Mouse (Mus musculus): ENCODE data around the gene Gm8180. TPM values are rescaled to one million over a fixed set of nuclear protein-coding genes. Genes with fewer than 3 reads are reported as not detected.
"Not testable (repeated sequence)": the region's sequence is repeated elsewhere in the genome, so short reads cannot be mapped to it uniquely, and the experiment has no call there.

Gm8180 gene
- total RNA-seq (2021): not detected
- long read RNA-seq, experiment 1: 0 reads
- long read RNA-seq, experiment 2: 0 reads

DNA sequence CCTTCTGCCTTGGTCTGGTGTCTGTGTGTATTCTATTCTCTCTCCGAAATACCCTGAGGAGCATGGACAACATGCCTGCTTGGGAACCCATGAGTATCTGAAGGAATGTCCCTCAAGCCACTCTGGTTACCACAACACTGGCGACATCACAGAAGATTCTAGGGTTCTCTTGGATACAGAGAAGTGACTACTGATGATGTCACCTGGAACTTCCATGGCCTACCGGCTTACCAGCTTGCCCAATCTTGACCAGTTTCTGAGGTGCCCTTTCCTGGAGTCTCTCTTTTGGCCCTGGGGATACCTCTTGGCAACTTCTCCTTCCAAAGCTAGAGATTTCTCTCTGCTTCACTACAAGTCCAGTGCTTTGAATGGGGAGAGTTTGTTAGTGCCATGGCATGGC lies at the start of gene Gm8180:
Gene Gm8180, minus strand, starts transcription at position 101 of the 400 bp plus-strand sequence.
- not testable (repeated sequence) for DNase-seq

DNA sequence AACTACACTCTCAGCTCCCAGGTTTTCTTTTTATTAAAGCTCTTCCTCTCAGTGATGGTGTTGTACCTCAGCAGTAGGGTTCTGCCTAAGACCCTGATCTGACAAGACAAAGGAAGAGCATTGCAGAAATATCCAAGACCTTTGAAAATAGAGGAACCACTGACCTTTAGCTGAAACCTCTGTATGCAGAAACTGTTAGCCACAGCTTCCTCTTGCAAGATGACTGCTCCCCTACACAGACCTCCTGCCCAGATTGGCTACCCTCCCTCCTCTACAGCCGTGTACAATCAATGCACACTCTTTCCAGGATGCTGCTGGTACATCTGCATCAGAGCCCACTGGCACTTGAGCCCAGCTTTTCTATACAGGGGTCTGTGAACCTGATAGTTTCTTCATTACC lies 45.8 kb upstream of the Gm8180 start:
- DNase-seq: not testable (repeated sequence)

DNA sequence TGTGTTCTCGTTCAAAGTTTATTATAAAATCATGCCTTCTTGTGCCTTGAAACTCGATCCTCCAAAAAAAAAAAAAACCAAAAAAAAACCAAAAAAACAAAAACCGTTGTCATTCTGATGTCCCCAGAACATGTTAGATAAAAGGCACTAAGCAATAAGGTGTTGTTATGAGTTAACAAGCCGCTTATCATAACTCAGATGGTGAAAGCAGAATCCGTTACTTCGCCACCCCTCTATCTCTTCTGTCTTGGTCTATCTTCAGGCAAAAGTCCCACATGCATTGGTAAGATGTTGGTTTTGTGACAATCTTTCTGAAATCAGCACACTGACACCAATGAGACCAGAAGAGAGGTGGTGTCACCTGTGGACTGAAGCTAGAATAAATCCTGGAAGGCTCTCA lies 39.6 kb upstream of the Gm8180 start:
- DNase-seq: not testable (repeated sequence)

DNA sequence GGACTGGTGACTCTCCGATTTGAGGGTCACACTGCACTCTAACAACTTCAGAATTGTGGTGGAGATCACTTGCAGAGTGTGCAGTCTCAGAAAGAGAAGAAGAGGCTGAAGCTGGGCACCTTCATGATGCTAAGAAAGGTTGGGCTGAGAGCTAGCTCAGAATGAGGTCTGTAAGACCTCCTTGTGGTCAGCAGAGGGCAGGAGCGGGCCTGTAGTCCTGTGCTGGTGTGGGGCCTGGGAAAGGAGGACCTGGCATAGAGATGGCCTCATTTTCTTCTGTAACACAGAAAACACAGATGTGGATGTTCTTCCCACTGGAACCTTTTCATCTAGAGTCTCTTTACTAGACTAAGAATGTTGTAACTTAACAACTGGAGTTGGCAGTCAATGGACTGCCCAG lies 37.3 kb upstream of the Gm8180 start:
- DNase-seq: not testable (repeated sequence)

DNA sequence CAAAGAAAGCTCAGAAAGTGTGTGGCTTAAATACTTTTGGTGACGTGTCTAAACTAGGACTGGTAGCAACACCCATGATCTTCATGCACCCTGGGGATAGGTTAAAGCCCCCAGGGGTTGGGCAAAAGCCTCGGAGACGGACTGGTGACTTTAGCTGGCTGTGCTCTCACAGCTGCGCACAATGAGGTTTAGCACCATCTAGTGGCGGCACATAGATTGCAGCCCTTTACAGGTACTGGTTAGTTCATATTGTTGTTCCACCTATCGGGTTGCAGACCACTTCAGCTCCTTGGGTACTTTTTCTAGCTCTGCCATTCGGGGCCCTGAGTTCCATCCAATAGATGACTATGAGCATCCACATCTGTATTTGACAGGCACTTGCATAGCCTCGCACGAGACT lies 27.9 kb upstream of the Gm8180 start:
- DNase-seq: peak; percentile 54

DNA sequence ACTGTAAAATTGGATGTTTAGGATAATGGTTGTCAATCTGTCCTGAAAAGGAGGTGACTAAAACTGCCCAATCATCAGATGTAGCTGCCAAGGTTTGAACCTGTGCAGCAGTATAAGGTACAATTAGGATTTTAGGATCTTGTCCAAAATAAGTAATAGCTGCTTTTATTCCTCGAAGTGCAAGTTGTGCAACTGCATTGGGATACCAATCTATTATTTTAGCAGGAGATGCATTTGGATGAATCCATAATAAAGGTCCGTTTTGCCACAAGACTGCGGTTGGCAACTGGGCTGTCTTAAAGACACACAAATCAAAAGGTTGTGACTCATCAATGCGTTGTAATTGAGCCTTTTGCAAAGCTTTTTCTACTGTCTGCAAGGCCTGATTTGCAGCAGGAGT lies 23.6 kb upstream of the Gm8180 start:
- DNase-seq: not testable (repeated sequence)

DNA sequence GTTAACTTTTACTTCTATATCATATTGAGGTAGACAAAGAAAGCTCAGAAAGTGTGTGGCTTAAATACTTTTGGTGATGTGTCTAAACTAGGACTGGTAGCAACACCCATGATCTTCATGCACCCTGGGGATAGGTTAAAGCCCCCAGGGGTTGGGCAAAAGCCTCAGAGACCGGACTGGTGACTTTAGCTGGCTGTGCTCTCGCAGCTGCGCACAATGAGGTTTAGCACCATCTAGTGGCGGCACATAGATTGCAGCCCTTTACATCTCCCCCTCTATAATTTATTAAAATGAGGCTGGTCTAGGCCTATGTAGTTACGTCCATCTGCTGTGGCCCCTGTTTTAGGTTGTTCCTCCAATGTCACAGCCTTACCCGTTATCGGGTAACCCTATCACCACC lies 19.9 kb upstream of the Gm8180 start:
- DNase-seq: not testable (repeated sequence)

DNA sequence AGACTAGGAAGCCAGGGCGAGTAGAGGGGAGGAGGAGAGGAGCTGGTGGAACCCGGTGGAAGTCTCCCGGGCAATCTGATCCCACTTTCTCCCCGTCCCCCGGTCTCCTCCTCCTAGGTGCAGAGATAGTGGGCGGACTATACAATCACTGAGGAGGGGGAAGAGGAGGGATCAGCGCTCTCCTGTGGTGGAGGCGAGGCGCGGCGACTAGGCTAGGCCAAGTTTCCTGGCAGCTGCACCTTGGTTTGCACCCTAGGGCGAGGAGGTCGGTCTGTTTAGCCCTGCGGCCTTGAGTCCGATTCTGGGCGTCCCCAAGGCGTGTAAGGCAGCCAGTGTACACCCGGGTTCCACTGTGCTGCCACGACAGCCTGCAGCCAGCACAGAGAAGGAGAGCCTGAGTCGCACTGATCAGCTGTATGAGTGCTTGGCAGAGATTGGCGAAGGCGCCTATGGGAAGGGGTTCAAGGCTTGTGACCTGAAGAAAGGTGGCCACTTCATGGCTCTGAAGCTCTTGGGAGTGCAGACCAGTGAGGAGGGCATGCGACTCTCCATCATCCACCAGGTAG lies 12.4 kb upstream of the Gm8180 start:
- DNase-seq: peak; percentile 42

DNA sequence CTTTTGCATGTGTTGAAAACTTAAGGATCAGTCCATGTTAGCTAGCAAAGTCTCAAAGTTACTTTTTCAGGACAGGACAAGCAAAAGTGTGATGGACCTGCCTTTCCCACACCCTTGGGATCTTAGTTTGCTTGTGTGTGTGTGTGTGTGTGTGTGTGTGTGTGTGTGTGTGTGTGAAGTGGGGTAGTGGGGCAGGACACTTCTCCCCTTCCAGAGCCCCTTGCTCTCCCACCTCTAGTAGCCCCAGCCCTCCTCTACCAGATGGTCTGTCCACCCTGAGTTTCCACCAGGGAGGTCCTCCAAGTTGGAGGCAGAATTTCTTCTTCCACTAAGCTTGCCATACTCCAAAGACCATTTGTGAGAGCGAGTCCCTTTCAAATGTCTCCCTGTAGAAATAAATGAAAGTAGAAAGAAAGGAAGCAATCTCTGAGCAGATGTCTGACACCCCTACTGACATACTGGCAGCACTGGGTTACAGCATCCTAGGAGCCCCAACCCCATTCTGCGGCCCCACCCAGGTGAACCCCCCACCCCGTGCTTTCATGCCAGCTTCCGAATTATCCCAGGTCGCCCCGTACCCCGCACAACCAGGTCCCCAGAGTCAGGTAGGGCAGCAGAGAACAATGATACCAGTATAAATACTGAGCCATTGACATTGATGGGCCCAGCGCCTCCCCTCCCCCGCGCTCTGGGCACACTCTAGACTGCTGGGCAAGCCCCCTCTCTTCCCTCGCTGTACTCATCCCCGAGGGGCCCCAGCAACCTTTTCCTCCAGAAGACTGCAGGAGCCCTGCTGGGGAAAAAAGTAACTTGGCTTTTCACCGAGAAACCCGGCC lies 11.7 kb upstream of the Gm8180 start:
- DNase-seq: no peak

DNA sequence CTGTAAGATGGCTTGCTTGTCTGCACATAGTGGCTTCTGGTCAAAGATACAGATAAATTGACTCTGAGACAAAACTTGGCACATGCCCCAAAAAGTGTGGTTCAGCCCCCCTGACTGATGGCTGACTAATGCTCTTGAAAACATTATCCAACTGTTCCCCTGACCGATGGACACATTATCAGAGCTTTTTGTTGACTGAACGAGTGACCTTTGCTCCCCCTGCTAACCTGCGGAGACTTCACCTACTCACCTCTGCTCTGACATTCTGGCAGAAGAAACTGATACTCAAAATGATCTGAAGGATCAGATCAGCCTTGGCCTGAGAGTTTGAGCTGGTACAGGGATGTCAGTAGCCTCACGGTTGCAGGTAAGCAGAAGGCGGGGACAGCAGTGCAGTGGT lies 9.3 kb upstream of the Gm8180 start:
- peak; percentile 18 for DNase-seq

DNA sequence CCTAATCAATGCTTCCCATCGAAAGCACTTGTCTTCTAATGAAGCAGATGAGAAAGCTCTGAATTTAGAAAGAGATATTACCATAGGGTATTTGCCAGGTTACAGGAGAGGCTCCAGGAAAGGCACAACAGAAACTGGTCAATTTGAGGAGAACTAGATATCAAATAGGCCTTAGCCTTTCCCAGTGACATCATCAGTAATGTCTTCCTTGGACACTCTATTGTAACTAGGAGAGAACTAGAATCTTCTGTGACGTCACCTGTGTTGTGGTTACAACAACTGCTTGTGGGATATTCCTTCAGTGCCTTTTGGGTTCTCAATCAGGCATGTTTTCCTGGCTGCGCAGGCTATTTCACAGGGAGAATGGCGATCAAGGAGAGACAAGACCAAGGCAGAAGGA lies 37.0 kb downstream of the Gm8180 start, which contains the start of gene Gm6526:
Gene Gm6526, plus strand, starts transcription at position 301 of the 400 bp plus-strand sequence.
- not testable (repeated sequence) for DNase-seq

Other genes with a start within 250 kb of the Gm8180 start
- under 1 TPM in 1 of 2 experiments, not detected in 1; 0.27 TPM for gene Gm5799, start 241.2 kb downstream of the Gm8180 start, total RNA-seq (2021)
- gene Gm17654, start 205.6 kb downstream of the Gm8180 start, total RNA-seq (2021): not detected
- gene Gm10375, start 176.7 kb downstream of the Gm8180 start, total RNA-seq (2021): not detected
- not detected for gene Gm8165, start 107.5 kb downstream of the Gm8180 start, total RNA-seq (2021)
- gene Gm7324, start 86.9 kb downstream of the Gm8180 start, total RNA-seq (2021): 1 to 10 TPM; 1.0 to 1.7 TPM
- not detected for gene Gm16506, start 57.3 kb downstream of the Gm8180 start, total RNA-seq (2021)
- not detected for gene Gm6526, start 36.9 kb downstream of the Gm8180 start, total RNA-seq (2021)
- gene Ear1, start 90.8 kb upstream of the Gm8180 start, total RNA-seq (2021): 1 to 10 TPM in 1 of 2 experiments, under 1 TPM in 1; 0.81 to 3.0 TPM
- not detected for gene Ear10, start 138.8 kb upstream of the Gm8180 start, total RNA-seq (2021)
- gene Gm8113, start 140.6 kb upstream of the Gm8180 start, total RNA-seq (2021): 1 to 10 TPM; 1.6 to 4.7 TPM
- gene Ang5, start 172.3 kb upstream of the Gm8180 start, total RNA-seq (2021): not detected
- not detected for gene Ang6, start 217.5 kb upstream of the Gm8180 start, total RNA-seq (2021)